Mouse (Mus musculus) macrophage (primary cell): ENCODE results near the gene Pgpep1l. TPM values are rescaled to one million over a fixed set of nuclear protein-coding genes. Genes with fewer than 3 reads are reported as not detected.
"Not testable (repeated sequence)": the region's sequence is repeated elsewhere in the genome, so short reads cannot be mapped to it uniquely, and the experiment has no call there.

ENCODE experiments used
- H3K27ac ChIP-seq: fragments of 350-480 bp; formaldehyde crosslinking; 2 replicates; pipeline ENCODE4 v1.9.0; 2021
- H3K36me3 ChIP-seq: fragments of 350-480 bp; formaldehyde crosslinking; 2 replicates; pipeline ENCODE4 v1.9.0; 2021; ENCODE audit errors: inconsistent target
- H3K4me3 ChIP-seq: fragments of 350-480 bp; formaldehyde crosslinking; 2 replicates; pipeline ENCODE4 v1.9.0; 2021; ENCODE audit errors: inconsistent target
- H3K79me2 ChIP-seq: fragments of 350-480 bp; formaldehyde crosslinking; 2 replicates; pipeline ENCODE4 v1.9.0; 2021; ENCODE audit errors: inconsistent target
- WGBS: methylation state at CpG from one replicate; pipeline ENCODE4 v1.1.7; 2026; ENCODE audit warnings: inconsistent platforms; ENCODE audit not compliant: missing documents; 5-methylcytosine and 5-hydroxymethylcytosine counted together
- polyA plus RNA-seq: library from polyadenylated mRNA; stranded (reverse); fragments of 250-400 nt; gene quantifications from 3 replicates; pipeline ENCODE4 v1.2.4, GENCODE M21; 2018; ENCODE audit warnings: inconsistent platforms

Pgpep1l gene
- polyA plus RNA-seq, 1 experiment from 2014 or later, result 0.27 TPM

DNA sequence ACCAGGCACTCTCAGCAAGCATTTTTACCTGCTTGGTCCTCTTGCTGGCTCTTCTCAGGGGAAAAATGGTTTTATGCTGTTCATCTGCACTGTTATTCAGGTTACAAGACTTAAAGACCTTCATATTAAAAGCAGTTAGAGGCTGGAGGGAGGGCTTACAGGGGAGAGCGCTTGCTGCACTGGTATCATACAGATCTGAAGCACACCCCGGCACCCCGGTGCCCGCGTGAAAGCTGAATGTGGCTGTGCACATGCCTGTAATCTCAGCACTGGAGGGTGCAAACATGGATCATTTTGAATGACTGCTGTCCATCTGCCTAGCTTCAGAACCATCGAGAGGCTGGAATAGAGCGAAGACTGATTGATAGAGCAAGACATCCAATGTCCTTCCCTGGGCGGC, 25.0 kb upstream of the Pgpep1l start:
- 98% methylated on average over 7 of the region's 8 CpGs for WGBS
- Histone ChIP-seq H3K36me3 (no peaks in the 10 kb centered on the region), H3K79me2 (no peaks in the 10 kb centered on the region), H3K27ac (no peak overlapping the region), H3K4me3 (no peak overlapping the region)

DNA sequence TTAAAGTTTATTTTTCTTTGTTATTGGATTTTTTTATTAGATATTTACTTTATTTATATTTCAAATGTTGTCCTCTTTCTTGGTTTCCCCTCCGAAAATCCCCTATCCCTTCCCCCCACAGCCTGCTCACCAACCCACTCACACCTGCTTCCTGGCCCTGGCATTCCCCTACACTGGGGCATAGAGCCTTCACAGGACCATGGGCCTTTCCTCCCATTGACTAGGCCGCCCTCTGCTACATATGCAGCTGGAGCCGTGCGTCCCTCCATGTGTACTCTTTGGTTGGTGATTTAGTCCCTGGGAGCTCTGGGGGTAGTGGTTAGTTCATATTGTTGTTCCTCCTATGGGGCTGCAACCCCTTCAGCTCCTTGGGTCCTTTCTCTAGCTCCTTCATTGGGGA, 24.0 kb upstream of the Pgpep1l start:
- H3K79me2 ChIP-seq, H3K27ac ChIP-seq, H3K36me3 ChIP-seq, H3K4me3 ChIP-seq: not testable (repeated sequence)
- 77% methylated on average over 4 of the region's 4 CpGs for WGBS

DNA sequence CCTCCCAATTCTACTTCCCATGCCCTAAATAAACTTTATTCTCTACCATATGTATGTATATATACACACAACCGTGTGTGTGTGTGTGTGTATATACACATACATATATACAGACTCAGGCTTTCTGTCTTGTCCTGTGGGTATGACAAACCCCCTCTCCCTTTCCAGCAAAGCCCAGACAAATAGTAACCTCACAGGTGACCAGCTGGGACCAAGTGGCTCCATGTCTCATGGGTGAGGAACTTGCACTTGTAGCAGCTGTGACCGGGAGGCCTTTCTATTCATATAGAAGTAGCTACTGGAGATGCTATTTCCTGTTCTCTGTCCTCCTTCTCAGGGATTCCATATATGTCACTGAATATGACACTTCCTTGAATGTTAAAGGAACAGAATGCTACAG, 23.5 kb upstream of the Pgpep1l start:
- no peak overlapping the region for H3K27ac ChIP-seq
- H3K36me3 ChIP-seq, result no peaks in the 10 kb centered on the region
- no peaks in the 10 kb centered on the region for H3K79me2 ChIP-seq
- WGBS, result 68% methylated on average over 2 of the region's 2 CpGs
- no peak overlapping the region for H3K4me3 ChIP-seq

DNA sequence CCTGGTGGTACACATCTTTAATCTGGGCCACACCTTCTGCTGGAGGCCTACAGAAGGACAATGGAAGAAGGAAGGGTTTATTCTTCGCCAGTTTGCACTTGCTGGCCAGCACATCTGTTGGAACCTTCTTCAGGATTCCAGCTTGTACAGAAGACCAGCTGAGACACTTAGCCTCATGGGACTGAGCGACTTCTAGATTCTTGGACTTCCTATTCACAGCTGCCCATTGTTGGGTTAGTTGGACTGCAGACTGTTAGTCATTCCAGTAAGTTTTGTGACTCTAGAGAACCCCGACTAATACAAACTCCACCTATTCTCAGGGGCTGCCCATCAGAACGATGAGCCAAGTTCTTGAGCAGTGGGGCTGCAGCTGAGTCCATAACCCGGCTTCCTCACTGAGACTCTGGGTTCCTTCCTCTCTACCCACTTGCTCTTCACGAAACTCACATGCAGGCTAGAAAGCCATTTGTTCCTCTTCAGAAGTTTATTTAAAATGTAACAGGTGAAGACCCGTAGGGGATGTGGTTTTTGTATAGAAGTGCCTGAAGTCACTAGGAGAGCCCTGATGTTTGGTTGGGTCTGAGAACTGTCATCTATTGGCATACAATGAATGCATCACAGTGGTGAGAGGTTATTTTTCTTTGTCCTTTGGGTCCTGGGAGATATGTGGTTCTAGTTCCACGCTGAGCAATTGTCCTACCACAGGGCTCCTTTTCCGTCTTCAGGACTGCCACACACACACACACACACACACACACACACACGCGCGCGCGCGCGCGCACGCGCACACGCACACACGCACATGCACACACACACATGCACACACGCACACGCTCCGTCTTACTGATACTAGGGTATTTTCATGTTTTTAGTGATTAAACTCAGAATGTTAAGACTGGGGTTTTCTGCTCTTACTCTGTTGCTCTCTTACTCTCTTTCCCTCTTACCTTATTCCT, 22.8 kb upstream of the Pgpep1l start:
- Histone ChIP-seq H3K27ac (no peak overlapping the region), H3K79me2 (no peaks in the 10 kb centered on the region), H3K36me3 (no peaks in the 10 kb centered on the region), H3K4me3 (no peak overlapping the region)
- WGBS, result 74% methylated on average over 22 of the region's 24 CpGs

DNA sequence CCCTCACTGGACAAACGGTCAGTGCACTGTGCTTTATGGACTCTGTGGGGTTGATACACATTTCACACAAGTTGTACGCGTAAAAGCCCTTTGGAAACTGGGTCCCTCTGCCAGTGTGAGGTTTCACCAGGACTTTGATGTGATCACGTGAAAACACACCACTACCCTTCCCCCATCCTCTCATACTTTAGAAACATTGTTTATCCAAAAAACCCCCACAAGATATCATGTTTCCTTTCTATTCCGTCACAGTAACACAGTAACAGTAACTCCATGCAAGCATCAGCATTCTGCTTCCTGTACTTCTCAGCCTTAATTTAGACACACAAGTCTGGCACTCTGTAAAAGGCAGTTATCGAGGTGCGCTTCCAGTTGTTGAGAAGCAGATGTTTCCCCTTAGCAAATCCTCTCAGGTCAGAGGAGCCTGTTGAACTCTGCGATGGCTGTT, 21.8 kb upstream of the Pgpep1l start:
- Histone ChIP-seq H3K4me3 (no peak overlapping the region), H3K27ac (no peak overlapping the region), H3K79me2 (no peaks in the 10 kb centered on the region), H3K36me3 (no peaks in the 10 kb centered on the region)
- whole genome bisulfite sequencing, result 67% methylated on average over 8 of the region's 8 CpGs

DNA sequence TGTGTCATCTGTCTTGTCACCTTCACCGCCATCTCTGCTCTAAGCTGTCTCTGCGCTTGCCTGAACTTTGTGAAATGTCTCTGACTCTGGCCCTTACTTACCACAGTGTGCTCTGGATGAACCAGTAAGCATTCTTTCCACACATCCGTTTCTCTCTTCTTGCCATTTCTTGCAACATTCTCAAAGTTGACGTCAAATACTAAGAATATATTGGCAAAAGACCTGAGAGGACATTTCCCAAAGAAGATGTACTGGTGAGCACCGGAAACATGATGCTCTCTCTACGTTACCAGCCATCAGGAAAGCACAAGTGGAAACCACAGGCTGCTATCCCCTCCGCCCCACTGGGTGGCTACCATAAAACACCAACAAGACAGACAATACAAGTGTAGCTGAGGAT, 19.7 kb upstream of the Pgpep1l start:
- H3K27ac ChIP-seq, result no peak overlapping the region
- H3K4me3 ChIP-seq, result no peak overlapping the region
- 52% methylated on average over 7 of the region's 7 CpGs for WGBS
- H3K79me2 ChIP-seq, result no peaks in the 10 kb centered on the region
- H3K36me3 ChIP-seq, result no peaks in the 10 kb centered on the region

DNA sequence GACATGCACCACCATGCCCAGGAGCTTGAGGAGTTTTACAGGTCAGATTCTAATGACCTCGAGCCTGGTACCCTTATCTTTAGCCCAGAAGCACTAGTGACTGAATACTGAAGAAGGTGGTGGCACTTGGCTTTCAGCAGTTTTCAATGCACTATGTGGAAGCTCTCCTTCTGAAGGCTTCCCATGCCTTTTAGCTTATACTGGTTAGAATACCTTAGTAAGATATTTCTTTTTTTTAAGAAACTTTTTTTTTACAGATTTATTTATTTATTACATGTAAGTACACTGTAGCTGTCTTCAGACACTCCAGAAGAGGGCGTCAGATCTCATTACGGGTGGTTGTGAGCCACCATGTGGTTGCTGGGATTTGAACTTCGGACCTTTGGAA, 19.1 kb upstream of the Pgpep1l start:
- H3K27ac ChIP-seq, result peak overlapping the region; percentile 37
- not testable (repeated sequence) for H3K36me3 ChIP-seq, H3K4me3 ChIP-seq, H3K79me2 ChIP-seq
- WGBS, result 73% methylated on average over 2 of the region's 4 CpGs

DNA sequence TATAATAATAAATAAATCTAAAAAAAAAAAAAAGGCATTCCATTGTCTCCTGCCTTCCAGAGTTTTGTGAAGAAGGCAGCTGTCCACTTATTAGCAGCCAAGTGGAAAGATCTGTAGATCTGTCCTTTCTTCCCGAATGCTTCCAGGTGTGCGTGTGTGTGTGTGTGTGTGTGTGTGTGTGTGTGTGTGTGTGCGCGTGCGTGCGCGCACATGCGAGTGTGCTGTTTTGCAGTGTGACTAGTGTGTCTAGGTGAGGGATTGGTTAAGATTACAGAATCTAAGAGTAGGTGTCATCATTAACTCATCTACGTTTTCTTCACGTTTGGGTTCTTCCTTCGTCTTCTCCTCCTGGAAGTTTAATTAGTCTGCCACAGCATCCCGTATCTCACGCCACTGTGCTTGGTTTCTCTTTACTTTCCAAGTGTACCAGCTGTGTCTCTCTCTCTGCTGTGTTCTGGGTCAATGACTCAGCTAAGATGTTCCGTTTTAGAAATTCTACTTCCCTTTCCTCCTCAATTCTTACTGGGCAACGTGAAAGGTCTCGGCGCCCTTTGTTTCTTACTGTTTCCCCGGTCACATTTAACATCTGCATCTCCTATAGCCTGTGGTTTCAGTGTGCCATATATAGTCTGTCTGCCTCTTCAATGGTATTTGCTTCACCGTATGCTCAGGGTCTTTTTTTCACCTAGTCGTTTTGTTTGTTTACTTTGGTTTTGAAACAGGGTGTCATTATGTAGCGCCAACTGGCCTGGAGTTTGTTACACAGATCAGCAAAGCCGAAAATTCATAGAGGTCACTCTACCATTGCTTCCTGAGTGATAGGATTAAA, 18.5 kb upstream of the Pgpep1l start:
- H3K36me3 ChIP-seq, result no peaks in the 10 kb centered on the region
- H3K79me2 ChIP-seq, result no peaks in the 10 kb centered on the region
- H3K4me3 ChIP-seq, result peak overlapping the region; percentile 5; the same call in 1 of the 2 replicates
- WGBS, result 22% methylated on average over 21 of the region's 22 CpGs
- H3K27ac ChIP-seq, result peak overlapping the region; percentile 37

DNA sequence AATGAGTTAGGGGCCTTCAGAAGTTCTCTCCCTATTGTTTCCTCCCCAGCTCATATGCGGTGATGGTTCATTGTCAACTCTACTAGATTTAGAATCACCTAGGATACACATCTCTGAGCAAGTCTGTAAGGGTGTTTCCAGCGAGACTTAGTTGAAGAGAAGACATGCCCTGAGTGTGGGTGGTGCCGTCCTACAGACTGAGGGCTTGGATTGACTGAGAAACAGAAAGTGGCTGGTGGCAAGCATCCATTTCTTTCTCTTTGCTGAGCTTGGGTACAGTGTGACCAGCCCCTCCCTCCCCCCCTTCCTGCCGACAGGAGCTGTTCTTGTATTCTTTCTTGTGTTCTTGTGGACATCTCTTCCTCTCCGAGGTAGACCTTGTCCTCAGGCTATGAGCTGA, 17.3 kb upstream of the Pgpep1l start:
- Histone ChIP-seq H3K36me3 (no peaks in the 10 kb centered on the region), H3K27ac (no peak overlapping the region), H3K4me3 (no peak overlapping the region), H3K79me2 (no peaks in the 10 kb centered on the region)
- WGBS, result 53% methylated on average over 5 of the region's 5 CpGs

DNA sequence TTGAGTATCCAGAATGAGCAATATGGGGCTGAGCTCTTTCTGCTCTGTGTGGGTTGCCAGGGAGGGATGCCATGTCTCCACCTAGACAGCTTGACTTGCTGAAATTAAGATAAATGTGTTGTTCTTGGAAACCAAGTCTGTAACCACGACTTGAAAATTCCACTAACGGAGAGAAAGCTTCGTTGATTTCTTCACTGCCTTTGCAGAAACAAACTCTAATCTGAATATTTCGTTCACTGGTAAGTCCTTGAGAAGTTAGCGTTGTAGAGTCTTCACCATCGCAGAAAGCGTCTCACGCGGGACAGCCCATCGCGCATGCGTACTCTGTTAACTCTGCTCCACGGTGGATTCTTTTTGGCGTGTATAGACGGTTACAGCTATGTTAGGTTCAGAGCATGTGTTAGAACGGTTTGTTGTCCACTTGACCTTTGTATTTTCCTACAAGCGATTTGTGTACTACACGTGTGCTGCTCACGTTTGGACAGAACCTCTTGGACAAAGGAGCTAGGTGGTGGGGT, 16.4 kb upstream of the Pgpep1l start:
- no peak overlapping the region for H3K27ac ChIP-seq
- 91% methylated on average over 19 of the region's 19 CpGs for WGBS
- H3K36me3 ChIP-seq, result no peaks in the 10 kb centered on the region
- H3K4me3 ChIP-seq, result no peak overlapping the region
- H3K79me2 ChIP-seq, result no peaks in the 10 kb centered on the region

DNA sequence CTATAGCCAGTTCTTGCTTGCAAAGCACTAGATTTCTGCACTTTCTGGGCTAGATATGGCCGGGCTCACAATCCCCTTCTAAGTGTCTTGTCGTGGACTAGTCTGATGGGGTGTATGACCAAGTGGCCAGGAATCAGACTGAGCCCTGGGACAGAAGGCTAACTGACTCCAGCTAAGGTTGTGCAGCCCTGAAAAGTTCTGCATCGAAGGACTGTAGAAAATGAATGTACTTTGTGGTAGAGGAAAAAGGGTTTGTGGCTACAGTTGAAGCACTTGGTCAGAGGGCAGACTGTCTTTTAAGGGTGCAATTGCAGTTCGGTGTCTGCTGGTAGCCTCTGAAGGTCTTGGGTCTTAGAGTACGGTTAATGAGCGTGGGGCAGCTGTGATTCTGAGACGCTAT, 15.4 kb upstream of the Pgpep1l start:
- no peak overlapping the region for H3K27ac ChIP-seq
- no peaks in the 10 kb centered on the region for H3K79me2 ChIP-seq
- H3K36me3 ChIP-seq, result no peaks in the 10 kb centered on the region
- WGBS, result 78% methylated on average over 7 of the region's 7 CpGs
- no peak overlapping the region for H3K4me3 ChIP-seq

DNA sequence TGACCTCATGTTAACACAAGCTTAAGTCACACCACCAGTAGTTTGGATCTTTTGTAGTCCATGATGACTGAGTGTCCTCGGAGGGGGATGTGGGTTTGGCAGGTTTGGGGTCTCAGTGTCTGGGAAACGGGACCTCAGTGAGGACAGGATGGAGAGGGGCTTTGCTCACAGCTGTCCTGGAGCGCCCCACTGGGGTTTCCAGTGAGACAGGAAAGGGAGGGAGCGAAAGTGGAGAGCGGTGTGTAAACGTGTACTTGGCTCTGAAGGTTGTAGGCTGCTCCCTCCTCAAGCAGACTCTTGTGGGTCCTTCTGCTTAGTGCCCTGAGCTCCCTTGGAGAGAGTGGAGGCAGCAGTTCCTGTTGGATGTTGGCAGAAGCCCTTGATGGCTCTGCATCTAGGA, 14.9 kb upstream of the Pgpep1l start:
- 71% methylated on average over 5 of the region's 6 CpGs for WGBS
- no peaks in the 10 kb centered on the region for H3K36me3 ChIP-seq
- no peak overlapping the region for H3K4me3 ChIP-seq
- no peak overlapping the region for H3K27ac ChIP-seq
- no peaks in the 10 kb centered on the region for H3K79me2 ChIP-seq

DNA sequence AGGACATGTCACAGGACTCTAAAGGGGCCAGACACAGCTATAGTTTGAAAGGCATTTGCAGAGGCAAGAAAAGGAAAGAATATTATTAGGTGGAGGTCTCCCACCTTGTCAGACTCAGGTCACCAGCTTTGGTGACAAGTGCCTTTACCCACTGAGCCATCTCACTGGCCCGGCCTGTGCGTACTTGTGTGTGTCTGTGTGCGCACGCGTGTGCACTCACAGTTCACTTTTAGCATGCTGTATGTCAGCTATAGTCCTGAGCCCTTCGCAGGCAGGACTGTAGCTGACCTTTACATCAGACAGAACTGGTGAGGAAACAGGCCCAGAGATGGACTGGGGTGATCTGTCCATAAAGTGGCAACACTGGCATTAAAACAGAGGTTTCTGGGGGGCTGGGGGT, 14.4 kb upstream of the Pgpep1l start:
- 95% methylated on average over 6 of the region's 6 CpGs for WGBS
- Histone ChIP-seq H3K4me3 (no peak overlapping the region), H3K36me3 (no peaks in the 10 kb centered on the region), H3K27ac (no peak overlapping the region), H3K79me2 (no peaks in the 10 kb centered on the region)

DNA sequence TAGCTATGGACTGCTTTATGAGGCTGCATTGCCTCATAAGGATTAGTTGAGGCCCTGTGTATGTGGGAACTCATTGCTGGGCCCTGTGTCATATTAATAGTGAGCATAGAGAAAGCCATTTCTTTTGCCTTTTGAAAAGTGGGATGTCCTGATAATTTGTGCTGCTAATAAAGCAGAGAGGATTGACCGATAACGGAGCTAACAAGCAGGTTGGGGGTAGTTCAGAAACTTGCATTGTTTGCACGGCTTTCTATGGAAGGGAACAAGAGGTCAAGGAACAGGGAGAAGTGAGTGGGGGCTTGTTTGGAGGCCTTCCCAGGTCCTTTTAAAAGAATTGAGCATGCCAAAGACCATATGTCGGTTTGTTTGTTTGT, 13.9 kb upstream of the Pgpep1l start:
- H3K36me3 ChIP-seq, result no peaks in the 10 kb centered on the region
- WGBS, result 95% methylated on average over 4 of the region's 4 CpGs
- no peak overlapping the region for H3K4me3 ChIP-seq
- no peak overlapping the region for H3K27ac ChIP-seq
- no peaks in the 10 kb centered on the region for H3K79me2 ChIP-seq
